Mouse (Mus musculus): ENCODE measurements around the gene Lgr6. TPM values are rescaled to one million over a fixed set of nuclear protein-coding genes. Genes with fewer than 3 reads are reported as not detected.

The Lgr6 gene
- total RNA-seq, 1 experiment from 2014 or later, result not detected

DNA sequence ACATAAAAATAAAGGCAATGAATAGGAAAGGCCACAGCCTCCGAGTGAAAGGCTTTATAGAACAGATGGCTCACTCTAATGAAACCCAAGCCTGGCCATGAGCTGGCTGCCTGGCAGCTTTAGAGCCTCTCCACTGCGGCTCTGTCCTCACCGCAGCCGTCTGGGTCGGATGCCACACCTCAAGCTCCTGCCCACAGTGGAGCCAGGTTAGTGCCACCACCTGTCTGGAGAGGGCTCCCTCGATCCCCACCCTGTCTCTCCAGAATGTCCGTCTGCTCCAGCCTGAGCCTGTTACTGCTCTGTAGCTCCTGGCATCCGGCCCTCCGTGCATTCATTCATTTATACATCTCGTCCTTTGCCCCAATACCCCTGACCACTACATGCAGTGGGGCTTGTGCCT, 15.4 kb downstream of the Lgr6 start:
- no peak for ATAC-seq (replicated peaks; ENCODE audit: insufficient number of reproducible peaks, low FRiP score, low TSS enrichment, poor library complexity, severe bottlenecking)

DNA sequence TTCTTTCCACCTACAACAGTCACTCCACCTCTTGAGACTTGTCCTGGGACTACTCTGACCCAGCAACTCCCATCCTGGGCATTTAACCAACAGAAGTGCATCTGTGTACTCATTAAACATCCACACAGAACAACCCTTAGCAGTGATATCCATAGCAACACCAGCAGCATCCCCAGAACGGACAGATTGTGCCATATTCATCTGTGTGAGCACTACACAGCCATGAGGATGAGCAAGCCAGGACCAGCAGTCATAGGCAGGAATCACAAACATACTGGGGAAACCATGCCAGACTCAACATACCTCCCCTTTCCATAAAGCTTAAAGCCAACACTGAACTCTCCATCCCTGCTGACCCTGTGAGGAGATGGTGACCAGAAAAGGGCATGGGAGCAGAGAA, 17.7 kb downstream of the Lgr6 start:
- no peak for ATAC-seq (replicated peaks; ENCODE audit: insufficient number of reproducible peaks, low FRiP score, low TSS enrichment, poor library complexity, severe bottlenecking)

DNA sequence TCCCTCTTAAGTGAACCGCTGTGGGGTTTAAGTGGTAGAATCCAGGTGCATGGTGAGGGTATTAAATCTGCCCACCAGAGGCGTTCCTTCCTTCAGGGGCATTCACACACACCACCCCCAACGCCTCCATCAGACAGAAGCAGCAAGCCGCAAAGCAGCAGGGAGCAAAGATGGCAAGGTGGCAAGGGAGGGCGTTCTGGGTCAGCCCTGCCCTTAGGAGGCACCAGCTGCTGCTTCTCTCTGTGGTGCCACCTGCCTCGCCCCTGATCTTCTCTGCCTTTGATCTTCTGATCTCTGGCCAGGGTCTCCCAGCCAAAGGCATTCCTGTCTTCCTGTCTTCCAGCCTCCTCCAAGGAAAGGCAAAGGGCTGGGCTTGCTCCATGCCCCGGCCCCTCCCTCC, 19.1 kb downstream of the Lgr6 start:
- no peak for ATAC-seq (replicated peaks; ENCODE audit: insufficient number of reproducible peaks, low FRiP score, low TSS enrichment, poor library complexity, severe bottlenecking)

DNA sequence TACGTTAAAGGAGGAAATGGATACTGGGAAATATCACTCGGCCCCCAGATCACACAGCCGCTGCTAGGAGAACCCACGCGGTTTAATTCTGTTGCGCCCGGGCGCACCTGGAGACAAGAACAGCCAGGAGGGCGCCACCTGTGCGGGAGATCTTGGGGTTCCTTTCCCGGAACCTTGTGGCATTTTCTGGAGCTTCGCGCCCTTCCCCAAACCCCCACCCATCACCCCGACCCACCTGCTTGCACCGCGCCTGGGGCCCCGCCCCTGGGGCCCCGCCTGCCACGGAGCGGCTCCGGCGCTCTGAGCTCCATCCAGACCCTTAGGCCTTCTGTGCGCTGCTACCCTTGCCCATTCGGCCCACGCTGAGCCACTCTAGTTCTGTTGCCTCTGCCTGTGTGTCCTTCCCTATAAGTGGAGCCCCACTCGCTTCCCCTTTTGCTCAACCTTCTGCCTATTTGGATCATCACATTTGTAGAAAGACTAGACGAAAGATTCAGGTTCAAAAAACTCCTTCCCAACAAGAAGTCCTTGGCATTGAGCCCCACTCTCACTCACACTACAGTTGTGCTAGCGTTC, 19.7 kb downstream of the Lgr6 start:
- ATAC-seq (replicated peaks; ENCODE audit: insufficient number of reproducible peaks, low FRiP score, low TSS enrichment, poor library complexity, severe bottlenecking), result no peak

DNA sequence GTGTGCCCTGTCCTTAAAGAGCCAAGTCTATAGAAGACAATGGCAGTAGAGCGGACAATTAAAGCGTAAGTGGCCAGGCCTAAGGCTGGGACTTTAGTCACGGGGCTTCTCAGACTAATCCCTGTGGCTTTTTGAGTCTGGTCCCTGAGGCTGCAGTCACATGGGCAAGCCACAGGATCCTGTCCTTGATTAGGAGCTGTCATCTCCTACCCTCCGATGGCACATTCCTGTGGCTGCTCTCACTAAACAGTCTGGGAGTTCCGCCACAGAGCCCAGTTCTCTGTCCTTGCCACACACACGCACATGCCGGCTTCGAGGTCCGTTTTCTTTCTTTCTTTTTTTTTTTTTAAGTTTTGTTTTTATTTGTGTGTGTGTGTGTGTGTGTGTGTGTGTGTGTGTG, 21.6 kb downstream of the Lgr6 start:
- ATAC-seq (replicated peaks; ENCODE audit: insufficient number of reproducible peaks, low FRiP score, low TSS enrichment, poor library complexity, severe bottlenecking), result no peak

DNA sequence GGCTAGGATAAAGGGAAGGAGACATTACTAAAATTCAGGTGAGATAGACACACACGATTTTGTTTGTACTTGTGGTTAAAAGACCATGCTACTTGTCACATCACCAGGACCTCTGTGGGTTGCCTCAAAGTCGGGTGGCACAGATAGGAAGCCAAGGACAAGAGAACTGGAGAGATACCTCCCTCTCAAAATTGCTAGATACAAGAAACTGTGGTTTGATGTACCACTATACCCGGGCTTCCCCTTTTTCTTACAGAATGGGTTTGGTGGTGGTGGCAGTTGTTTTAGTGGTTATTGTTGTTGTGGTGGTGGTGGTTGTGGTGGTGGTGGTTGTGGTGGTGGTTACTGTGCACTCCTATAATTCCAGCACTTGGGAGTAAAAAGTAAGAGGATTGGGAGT, 22.8 kb downstream of the Lgr6 start:
- ATAC-seq (replicated peaks; ENCODE audit: insufficient number of reproducible peaks, low FRiP score, low TSS enrichment, poor library complexity, severe bottlenecking), result no peak

DNA sequence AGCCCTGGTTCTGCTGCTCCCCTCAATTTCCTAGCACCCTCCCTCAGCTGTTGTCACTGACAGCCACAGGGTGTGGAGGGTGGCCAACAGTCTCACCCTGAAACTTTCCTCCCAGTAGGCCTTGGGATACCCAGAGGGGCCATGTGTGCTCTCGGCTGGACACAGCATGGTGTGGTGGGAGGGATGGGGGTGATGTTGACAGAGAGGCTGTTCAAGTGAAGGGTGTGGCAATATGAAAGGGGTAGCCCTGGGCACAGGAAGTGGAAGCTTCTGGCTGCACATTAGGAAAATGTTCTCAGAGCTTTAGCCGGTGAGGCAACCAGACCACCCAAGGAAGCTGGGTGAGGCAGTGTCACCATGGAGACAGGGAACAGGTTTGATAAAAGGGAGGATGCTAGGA, 26.1 kb downstream of the Lgr6 start:
- no peak for ATAC-seq (replicated peaks; ENCODE audit: insufficient number of reproducible peaks, low FRiP score, low TSS enrichment, poor library complexity, severe bottlenecking)

DNA sequence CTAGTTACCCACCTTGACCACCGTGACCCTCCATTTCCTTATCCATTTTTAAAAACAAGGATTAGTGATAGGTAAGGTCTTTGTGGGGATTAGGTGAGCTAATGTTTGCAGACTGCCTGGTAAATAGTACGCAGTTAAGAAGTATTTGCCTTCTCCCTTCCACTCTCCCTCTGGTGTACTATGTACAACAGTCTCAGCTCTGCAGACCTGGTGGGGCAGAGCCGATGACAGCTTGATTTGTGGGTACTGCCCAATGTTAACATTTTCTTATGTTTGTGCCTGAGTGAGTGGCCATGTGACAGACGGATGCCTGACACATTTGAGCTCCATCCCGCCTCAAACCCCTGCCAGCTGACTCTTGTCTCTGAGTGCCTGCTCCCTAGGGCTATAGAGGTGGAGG, 28.6 kb downstream of the Lgr6 start:
- no peak for ATAC-seq (replicated peaks; ENCODE audit: insufficient number of reproducible peaks, low FRiP score, low TSS enrichment, poor library complexity, severe bottlenecking)

DNA sequence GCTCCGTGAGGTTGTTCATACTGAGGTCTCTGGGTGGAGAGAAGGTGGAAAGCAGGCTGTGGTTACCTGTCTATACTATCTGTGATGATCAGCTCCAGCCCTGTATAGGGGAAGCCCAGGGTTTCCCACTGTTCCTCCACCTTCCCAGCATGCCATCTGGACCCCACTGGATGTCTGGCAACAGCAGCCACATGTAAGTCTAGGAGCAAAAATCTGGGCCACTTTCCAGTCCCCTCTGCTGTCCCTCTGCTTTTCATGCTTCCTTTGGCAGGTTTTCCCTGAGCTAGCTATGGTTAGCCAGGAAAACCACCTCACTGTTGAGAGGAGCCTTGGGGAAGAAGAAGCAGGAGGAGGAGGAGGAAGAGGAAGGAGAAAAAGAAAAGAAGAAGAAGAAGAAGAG, 29.8 kb downstream of the Lgr6 start:
- ATAC-seq (replicated peaks; ENCODE audit: insufficient number of reproducible peaks, low FRiP score, low TSS enrichment, poor library complexity, severe bottlenecking), result no peak

DNA sequence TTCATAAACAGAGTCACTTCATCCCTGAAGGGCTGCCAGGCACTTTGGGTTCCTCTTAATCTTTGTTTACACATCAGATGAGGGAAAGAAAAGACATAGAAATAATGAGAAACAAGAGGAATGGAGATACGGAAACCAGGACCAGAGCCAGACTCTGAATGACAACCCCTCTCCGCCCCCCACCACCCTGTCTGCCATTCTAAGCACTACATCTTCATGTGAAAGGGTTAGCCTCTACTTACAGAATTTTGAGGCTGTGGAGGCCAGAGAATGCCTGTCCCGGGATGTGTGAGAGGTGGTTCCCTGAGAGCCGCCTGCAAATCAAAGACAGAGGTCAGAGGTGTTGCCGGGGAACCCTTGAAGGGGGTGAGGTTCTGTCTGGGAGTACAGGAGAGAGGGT, 32.4 kb downstream of the Lgr6 start:
- no peak for ATAC-seq (replicated peaks; ENCODE audit: insufficient number of reproducible peaks, low FRiP score, low TSS enrichment, poor library complexity, severe bottlenecking)

DNA sequence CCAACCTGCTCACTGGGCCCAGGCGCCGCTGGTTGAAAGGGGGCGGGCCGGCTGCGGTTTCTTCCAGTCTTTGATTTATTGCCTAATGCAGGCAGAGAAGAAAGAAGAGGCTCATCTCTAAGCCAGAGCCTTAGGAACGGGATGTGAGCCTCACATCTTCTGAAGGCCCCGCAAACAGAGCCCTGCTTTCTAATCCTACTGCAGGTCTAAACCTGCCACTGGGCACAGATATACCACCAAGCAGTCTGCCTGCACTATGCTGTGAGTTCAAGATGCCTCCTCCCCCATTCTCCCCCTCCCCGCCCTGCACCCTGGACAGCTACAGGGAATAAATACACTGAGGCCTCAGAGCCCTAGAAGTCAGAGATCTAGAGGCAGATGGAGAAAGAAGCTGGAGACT, 35.2 kb downstream of the Lgr6 start:
- no peak for ATAC-seq (replicated peaks; ENCODE audit: insufficient number of reproducible peaks, low FRiP score, low TSS enrichment, poor library complexity, severe bottlenecking)

DNA sequence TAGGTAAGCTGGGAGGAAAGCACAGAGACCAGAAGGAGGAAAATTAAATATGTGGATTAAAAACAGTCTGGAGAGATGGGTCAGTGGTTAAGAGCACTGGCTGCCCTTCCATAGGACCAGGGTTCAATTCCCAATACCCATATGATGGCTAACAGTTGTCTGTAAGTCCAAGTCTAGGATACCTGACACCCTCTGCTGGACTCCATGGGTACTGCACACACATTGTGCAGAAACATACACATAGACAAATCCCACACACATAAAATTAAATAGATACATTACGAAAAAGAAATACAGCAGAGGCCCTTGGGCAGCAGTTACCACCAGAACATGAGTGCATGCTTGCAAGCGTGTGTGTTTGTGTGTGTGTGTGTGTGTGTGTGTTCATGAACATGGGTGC, 40.6 kb downstream of the Lgr6 start:
- no peak for ATAC-seq (replicated peaks; ENCODE audit: insufficient number of reproducible peaks, low FRiP score, low TSS enrichment, poor library complexity, severe bottlenecking)

DNA sequence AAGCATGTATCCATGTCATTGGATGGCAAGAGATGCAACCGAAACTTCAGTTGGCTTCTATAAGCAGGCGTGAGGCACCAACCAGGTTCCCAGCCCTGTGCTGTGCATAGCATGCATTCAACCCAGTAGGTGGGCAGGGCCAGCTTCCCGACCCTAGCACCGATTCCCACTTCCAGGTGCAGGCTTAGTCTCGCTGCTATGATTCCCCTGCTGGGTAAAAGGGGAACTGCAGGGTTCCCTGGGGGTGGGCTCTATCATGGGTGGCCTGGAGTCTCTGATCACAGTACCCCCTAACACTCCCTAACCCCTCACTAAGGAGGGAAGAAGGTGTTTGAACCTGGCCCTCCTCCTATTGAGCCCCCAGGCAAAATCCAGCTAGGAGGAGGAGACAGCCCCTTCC, 42.1 kb downstream of the Lgr6 start:
- ATAC-seq (replicated peaks; ENCODE audit: insufficient number of reproducible peaks, low FRiP score, low TSS enrichment, poor library complexity, severe bottlenecking), result no peak

DNA sequence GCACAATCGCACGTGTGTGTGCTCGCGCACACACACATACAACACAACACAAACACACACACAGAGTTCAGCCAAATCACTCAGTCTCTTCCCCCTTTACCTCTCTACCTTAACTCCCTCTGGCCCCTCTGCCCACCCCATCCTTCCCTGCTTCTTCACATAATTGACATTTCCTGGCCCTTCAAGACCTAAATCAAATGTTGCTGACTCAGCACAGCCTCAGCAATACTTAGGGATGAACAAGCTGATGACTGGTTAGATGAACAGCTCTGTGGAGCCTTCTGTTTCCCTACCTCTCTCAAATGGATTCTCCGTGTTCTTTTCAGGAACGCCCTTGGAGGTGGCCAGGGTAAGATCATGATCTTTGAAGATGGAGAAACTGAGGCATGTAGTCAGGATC, 43.8 kb downstream of the Lgr6 start:
- no peak for ATAC-seq (replicated peaks; ENCODE audit: insufficient number of reproducible peaks, low FRiP score, low TSS enrichment, poor library complexity, severe bottlenecking)

DNA sequence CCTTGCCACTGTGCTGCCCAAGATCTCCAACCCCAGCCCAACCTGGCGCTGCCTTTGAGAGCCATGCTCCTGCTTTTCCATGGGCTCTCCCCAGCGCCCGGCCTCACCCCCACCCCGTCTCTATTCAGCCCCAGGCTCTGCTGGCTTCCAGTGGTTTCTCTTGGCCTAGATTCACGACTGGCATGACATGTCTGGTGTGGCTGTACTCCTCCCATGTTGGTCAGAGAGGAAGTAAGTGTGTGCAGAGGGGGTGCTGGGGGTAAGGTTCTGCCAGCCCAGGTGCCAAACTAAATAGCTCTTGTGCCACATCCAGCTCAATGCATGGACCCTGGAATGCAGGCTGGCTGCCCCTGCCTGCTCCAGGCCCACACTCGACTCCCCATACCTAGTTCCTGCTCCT, 44.9 kb downstream of the Lgr6 start:
- no peak for ATAC-seq (replicated peaks; ENCODE audit: insufficient number of reproducible peaks, low FRiP score, low TSS enrichment, poor library complexity, severe bottlenecking)

DNA sequence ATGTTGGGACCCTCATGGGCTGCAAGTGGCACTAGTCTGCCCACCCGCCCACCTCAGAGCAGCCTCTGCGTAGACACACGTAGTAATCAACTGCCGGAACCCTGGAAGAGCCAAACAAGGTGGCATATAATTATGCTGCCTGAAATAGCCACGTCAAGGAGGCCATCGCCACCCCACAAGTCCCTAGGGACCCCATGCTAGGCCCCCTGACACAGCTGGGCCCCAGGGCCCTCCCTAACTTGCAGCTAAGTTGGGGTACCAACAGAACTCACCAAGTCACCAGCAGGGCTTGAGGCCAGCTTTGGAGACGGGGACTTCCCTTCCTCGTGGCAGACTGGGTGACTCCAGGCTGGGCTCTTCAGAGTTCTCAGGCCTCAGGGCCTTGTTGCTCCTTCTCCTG, 48.2 kb downstream of the Lgr6 start:
- ATAC-seq (replicated peaks; ENCODE audit: insufficient number of reproducible peaks, low FRiP score, low TSS enrichment, poor library complexity, severe bottlenecking), result no peak

DNA sequence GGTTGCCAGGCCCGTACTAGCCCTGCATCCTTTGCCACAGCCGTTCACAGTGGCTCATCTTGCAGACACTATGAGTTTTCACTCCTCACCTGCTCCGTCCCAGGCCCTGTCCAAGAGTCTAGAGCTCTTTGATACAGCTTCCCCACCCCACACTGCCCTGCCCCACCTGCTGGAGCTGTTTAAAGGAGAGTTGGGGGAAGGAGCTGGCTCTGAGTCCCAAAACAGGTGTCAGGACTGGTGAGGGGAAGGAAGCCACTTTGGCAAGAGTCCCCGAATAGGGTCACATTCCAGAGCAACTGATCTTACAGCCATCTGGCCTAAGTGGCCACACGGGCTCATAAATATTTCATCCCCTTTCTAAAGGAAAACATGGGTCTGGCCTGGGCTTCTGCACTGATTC, 51.0 kb downstream of the Lgr6 start:
- ATAC-seq (replicated peaks; ENCODE audit: insufficient number of reproducible peaks, low FRiP score, low TSS enrichment, poor library complexity, severe bottlenecking), result no peak

DNA sequence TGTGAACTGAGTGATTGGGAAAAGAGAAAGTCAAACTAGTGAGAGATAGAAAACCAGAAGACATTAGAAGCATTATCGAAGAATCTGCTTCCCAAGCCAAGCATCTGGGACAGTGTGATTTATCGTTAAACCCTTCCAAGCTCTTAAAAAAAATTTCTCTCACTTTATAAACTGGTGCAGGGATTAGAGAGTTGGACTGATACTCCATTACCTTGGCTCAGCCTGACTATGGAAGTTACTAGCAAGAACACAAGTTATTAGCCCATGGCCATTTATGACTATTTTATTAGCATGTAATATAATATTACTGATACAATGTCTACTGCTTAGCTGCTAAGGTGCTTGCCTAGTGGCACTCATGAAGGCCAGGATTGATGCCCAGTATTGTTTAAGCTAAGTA, 60.6 kb downstream of the Lgr6 start:
- no peak for ATAC-seq (replicated peaks; ENCODE audit: insufficient number of reproducible peaks, low FRiP score, low TSS enrichment, poor library complexity, severe bottlenecking)

DNA sequence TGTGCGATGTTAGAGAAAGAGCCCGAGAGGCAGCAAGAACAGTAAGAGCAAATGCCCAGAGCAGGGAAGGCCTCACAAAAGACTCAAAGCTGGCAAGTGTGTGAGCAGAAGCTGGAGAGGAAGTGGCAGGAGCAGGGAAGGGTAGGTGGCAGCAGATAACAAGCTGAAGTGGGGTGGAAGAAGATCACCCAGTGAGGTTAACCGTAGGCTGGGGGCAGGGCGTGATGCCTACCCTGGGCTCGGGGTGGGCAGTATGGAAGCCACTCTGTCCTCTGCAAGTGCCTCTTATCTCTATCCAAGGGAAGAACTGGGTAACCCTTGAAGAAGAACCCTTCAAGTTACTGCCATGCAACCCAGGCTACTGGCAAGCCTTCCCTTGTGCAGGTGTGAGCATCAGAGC, 68.8 kb downstream of the Lgr6 start:
- no peak for ATAC-seq (replicated peaks; ENCODE audit: insufficient number of reproducible peaks, low FRiP score, low TSS enrichment, poor library complexity, severe bottlenecking)

DNA sequence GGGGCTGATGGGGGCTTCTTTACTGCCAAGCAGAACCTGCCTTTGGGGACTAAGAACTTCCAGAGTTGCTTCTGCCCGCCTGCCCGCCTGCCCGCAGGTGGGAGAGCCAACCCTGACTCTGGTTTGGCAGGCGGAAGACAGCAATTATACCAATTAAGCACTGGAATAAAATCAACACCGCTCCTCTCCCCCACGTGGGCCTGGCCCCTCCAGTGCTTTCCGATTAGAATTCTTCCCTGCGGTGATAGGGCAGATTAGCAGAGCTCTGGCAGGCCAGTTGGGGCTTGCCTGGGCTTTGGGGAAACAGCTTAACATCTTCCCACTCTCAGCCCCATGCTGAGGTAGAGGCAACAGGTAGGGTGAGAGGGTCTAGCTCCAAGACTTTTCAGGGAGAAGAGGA, 72.4 kb downstream of the Lgr6 start:
- ATAC-seq (replicated peaks; ENCODE audit: insufficient number of reproducible peaks, low FRiP score, low TSS enrichment, poor library complexity, severe bottlenecking), result no peak

DNA sequence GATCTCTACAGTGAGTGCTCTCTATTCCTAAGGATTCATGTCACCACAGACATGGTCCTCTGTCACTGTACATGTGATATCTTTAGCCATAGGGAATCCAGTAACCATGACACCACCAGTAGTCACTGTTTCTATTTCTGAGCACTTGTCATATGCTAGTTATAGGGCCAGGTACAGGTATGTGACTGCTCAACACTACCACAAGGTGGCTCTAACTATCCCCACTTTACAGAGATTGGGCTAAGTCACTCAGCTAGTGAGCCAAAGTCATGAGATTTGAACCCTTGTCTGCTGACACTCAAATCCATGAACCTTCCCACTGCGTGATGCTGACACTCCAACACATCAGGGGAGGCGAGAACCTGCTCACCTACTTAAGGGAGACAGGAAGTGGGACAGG, 75.0 kb downstream of the Lgr6 start:
- ATAC-seq (replicated peaks; ENCODE audit: insufficient number of reproducible peaks, low FRiP score, low TSS enrichment, poor library complexity, severe bottlenecking), result no peak

DNA sequence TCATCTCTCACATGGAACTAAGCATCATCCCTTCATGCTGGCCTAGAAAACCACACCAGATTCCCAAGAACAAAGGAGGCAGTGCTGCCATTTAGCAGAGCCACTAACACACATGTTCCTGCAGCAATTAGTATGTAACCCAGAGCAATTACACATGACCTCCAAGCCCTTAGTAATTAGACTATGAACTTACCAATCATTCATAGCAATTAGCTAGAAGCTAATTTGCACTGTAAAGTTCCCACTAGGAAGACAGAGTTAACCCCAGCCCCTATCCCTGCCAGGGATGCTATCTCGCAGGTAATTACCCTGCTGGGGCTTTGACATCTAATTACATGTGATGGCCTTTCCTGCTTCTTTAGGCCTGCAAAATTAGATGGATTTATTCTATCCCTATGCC, 78.8 kb downstream of the Lgr6 start:
- ATAC-seq (replicated peaks; ENCODE audit: insufficient number of reproducible peaks, low FRiP score, low TSS enrichment, poor library complexity, severe bottlenecking), result no peak

Measured in monocyte, adult 5-6 weeks (primary cell).